Mouse (Mus musculus) neural tube, postnatal 0 days (tissue): Measurements from ENCODE around the gene Gm16430. TPM values are rescaled to one million over a fixed set of nuclear protein-coding genes. Genes with fewer than 3 reads are reported as not detected.

Experiments used
- polyA plus RNA-seq: library from polyadenylated mRNA; unstranded; fragments of >200 nt; fragmentation: Nextera tagmentation; extraction: Ambion mirVana; gene quantifications from 2 replicates; pipeline ENCODE4 v1.2.1, GENCODE M21; 2015

Gene Gm16430
- not detected in 2 replicates for polyA plus RNA-seq

GRCm38 (mm10) chrX:54621911-54622310, at the start of gene Gm16430:
TSS of gene Gm16430 (plus strand) at chrX:54622211.

Other genes with a start within 250 kb of the Gm16430 start
- gene Gm16405, start 91.0 kb upstream of the Gm16430 start, polyA plus RNA-seq: not detected in 2 replicates